Mouse (Mus musculus): ENCODE results near the gene Rbfox1.

- TF ChIP-seq CTCF (IDR thresholded peaks at IDR 0.05; ENCODE audit: control insufficient read depth, insufficient read depth, low read length), result no peak
- no peak for TF ChIP-seq POLR2A (IDR thresholded peaks at IDR 0.05; ENCODE audit: borderline replicate concordance, control insufficient read depth, low read depth, low read length)
These were observed 966.2 kb downstream of the Rbfox1 start for GRCm38 (mm10) chr16:6851393-6851792.

Data from bone marrow, adult 2 months (tissue).